In genomic region chr3:34667180-34667579, GRCm38 (mm10) we compare ENCODE assay signal across 18 mouse cellular contexts. TPM values are rescaled to one million over a fixed set of nuclear protein-coding genes. Genes with fewer than 3 reads are reported as not detected.
DNase-seq lines count a peak whose midpoint lies in the region; ATAC-seq lines count a peak whose summit lies in the region.
"Had no signal": no experiment of that assay in that cellular context is flagged by ENCODE, and none has a peak within 500 bp of the region (broad histone marks: within the 10 kb centered on the region; RNA-seq: fewer than 3 reads in every experiment).

No protein-coding gene starts in this region.

- H3K4me3 ChIP-seq in embryonic facial prominence, embryonic 10.5 days: no peak overlapping the region
- H3K4me3 ChIP-seq in forebrain, embryonic 12.5 days (replicated peaks): no peak overlapping the region
- no peak overlapping the region for H3K4me3 ChIP-seq in hindbrain, embryonic 14.5 days (replicated peaks; ENCODE audit: low read length)
- H3K4me3 ChIP-seq in midbrain, embryonic 15.5 days: no peak overlapping the region
- H3K4me3 ChIP-seq: heart, adult 2 months; left cerebral cortex, adult 2 months had no signal

- no peaks in the 10 kb centered on the region for H3K9me3 ChIP-seq in embryonic facial prominence, embryonic 10.5 days
- H3K9me3 ChIP-seq in forebrain, embryonic 12.5 days: no peaks in the 10 kb centered on the region
- H3K9me3 ChIP-seq in hindbrain, embryonic 14.5 days (ENCODE audit: control insufficient read depth, low read length): no peaks in the 10 kb centered on the region
- H3K9me3 ChIP-seq in midbrain, embryonic 15.5 days: no peaks in the 10 kb centered on the region

- no peaks in the 10 kb centered on the region for H3K36me3 ChIP-seq in embryonic facial prominence, embryonic 10.5 days (replicated peaks)
- H3K36me3 ChIP-seq in forebrain, embryonic 12.5 days (replicated peaks): no peaks in the 10 kb centered on the region
- H3K36me3 ChIP-seq in hindbrain, embryonic 14.5 days (replicated peaks; ENCODE audit: control insufficient read depth, insufficient read depth): no peaks in the 10 kb centered on the region
- no peaks in the 10 kb centered on the region for H3K36me3 ChIP-seq in midbrain, embryonic 15.5 days (replicated peaks)

- H3K4me2 ChIP-seq in forebrain, embryonic 12.5 days: peak overlapping the region; percentile 67
- H3K4me2 ChIP-seq in hindbrain, embryonic 14.5 days (replicated peaks): no peak overlapping the region
- no peak overlapping the region for H3K4me2 ChIP-seq in midbrain, embryonic 15.5 days

- peak overlapping the region; percentile 69 for H3K27ac ChIP-seq in embryonic facial prominence, embryonic 10.5 days (replicated peaks)
- H3K27ac ChIP-seq in forebrain, embryonic 12.5 days: peak overlapping the region; percentile 96
- H3K27ac ChIP-seq in hindbrain, embryonic 14.5 days: peak overlapping the region; percentile 90
- peak overlapping the region; percentile 85 for H3K27ac ChIP-seq in midbrain, embryonic 15.5 days
- H3K27ac ChIP-seq: heart, adult 2 months had no signal

- no peak for DNase-seq in embryonic facial prominence, embryonic 10.5 days (ENCODE audit: low spot score)
- DNase-seq in hindbrain, embryonic 14.5 days (ENCODE audit: low spot score): no peak
- no peak for DNase-seq in left cerebral cortex, postnatal 14 days (ENCODE audit: low spot score in 2 of 2)
- no peak for DNase-seq in heart, adult 9 months (ENCODE audit: low spot score in 2 of 2)
- DNase-seq: cerebellum, postnatal 36 days; heart, adult 2 months; heart, postnatal 14 days; kidney, adult 2 months; liver, postnatal 0 days; lung, postnatal 36 days; thymus, postnatal 36 days had no signal

- intact Hi-C loops in left cerebral cortex, postnatal 14 days (cut with DNase I): no loop called here

- WGBS in embryonic facial prominence, embryonic 10.5 days: 27% methylated on average over 2 of the region's 2 CpGs
- 12% methylated on average over 2 of the region's 2 CpGs for WGBS in forebrain, embryonic 12.5 days
- 18% methylated on average over 2 of the region's 2 CpGs for WGBS in hindbrain, embryonic 14.5 days
- WGBS in midbrain, embryonic 15.5 days: 31% methylated on average over 2 of the region's 2 CpGs

- H3K9ac ChIP-seq in forebrain, embryonic 12.5 days: 0 out of 2 replicates have a peak overlapping the region, but pooled peaks have one; percentile 21
- H3K9ac ChIP-seq in hindbrain, embryonic 14.5 days: no peak overlapping the region
- H3K9ac ChIP-seq in midbrain, embryonic 15.5 days: no peak overlapping the region
- H3K9ac ChIP-seq: liver, postnatal 0 days had no signal

- H3K27me3 ChIP-seq in embryonic facial prominence, embryonic 10.5 days (replicated peaks; ENCODE audit: low read depth, poor library complexity, severe bottlenecking): peaks cover 99% of the 10 kb centered on the region
- H3K27me3 ChIP-seq in forebrain, embryonic 12.5 days: peaks cover 17% of the 10 kb centered on the region
- peaks cover 62% of the 10 kb centered on the region for H3K27me3 ChIP-seq in hindbrain, embryonic 14.5 days (ENCODE audit: control insufficient read depth, insufficient read depth, low read length)
- H3K27me3 ChIP-seq in midbrain, embryonic 15.5 days (replicated peaks): peaks cover 15% of the 10 kb centered on the region; the same call in 1 of the 2 replicates
- H3K27me3 ChIP-seq: CH12.LX had no signal

- peaks cover 79% of the 10 kb centered on the region for H3K4me1 ChIP-seq in embryonic facial prominence, embryonic 10.5 days
- peaks cover 92% of the 10 kb centered on the region for H3K4me1 ChIP-seq in forebrain, embryonic 12.5 days
- peaks cover 5% of the 10 kb centered on the region for H3K4me1 ChIP-seq in hindbrain, embryonic 14.5 days (replicated peaks; ENCODE audit: control insufficient read depth, insufficient read depth, low read length)
- peaks cover 51% of the 10 kb centered on the region for H3K4me1 ChIP-seq in midbrain, embryonic 15.5 days

- ATAC-seq in forebrain, embryonic 12.5 days (ENCODE audit: low FRiP score): no peak
- ATAC-seq in hindbrain, embryonic 14.5 days (ENCODE audit: low FRiP score): no peak
- no peak for ATAC-seq in midbrain, embryonic 15.5 days (replicated peaks)
- no peak for ATAC-seq in activated CD4-positive, CD25-positive, alpha-beta regulatory T cell, adult 4 months
- ATAC-seq: liver, postnatal 0 days; Patski had no signal

RNA-seq across cellular contexts. Expression of gene Sox2, which starts 17.0 kb away (rescaled TPM):
- polyA plus RNA-seq in embryonic facial prominence, embryonic 10.5 days (2016; fragmentation: Nextera tagmentation; extraction: Ambion mirVana): 12.2 and 16.1 TPM in 2 replicates
- 75.5 and 77.0 TPM in 2 replicates for polyA plus RNA-seq in forebrain, embryonic 12.5 days (2016; fragmentation: Nextera tagmentation; extraction: Ambion mirVana)
- 18.0 and 19.8 TPM in 2 replicates for polyA plus RNA-seq in hindbrain, embryonic 14.5 days (2014; fragmentation: Nextera tagmentation; extraction: Ambion mirVana)
- 20.7 and 23.2 TPM in 2 replicates for polyA plus RNA-seq in midbrain, embryonic 15.5 days (2015; fragmentation: Nextera tagmentation; extraction: Ambion mirVana)
- total RNA-seq in left cerebral cortex, postnatal 14 days (2021): 10 to 100 TPM; 27.8 to 45.3 TPM
- polyA plus RNA-seq in activated CD4-positive, CD25-positive, alpha-beta regulatory T cell, adult 4 months (2017; shearing (Covaris generic)): not detected
- total RNA-seq: CH12.LX; heart, adult 2 months had no signal
- polyA plus RNA-seq: liver, postnatal 0 days; small intestine, adult 2 months had no signal

Comparison
In these comparisons a context has a peak if more than half of its experiments do, and no peak if none do; other contexts are left out.
1. RNA of gene Sox2, which starts 17.0 kb away (polyA plus RNA-seq): 75.5 to 77.0 TPM in forebrain, embryonic 12.5 days, 20.7 to 23.2 TPM in midbrain, embryonic 15.5 days, 18.0 to 19.8 TPM in hindbrain, embryonic 14.5 days and 12.2 to 16.1 TPM in embryonic facial prominence, embryonic 10.5 days; not detected in activated CD4-positive, CD25-positive, alpha-beta regulatory T cell, adult 4 months; every median in the first group is over 10 times any median in the second.
2. Peak in every context shown above with its lines, with median percentiles within 50 percentile points of each other: H3K27ac ChIP-seq.